Mouse (Mus musculus): ENCODE results near the gene Arl6ip5.
"Not testable (repeated sequence)": the region's sequence is repeated elsewhere in the genome, so short reads cannot be mapped to it uniquely, and the experiment has no call there.

Arl6ip5 gene

DNA sequence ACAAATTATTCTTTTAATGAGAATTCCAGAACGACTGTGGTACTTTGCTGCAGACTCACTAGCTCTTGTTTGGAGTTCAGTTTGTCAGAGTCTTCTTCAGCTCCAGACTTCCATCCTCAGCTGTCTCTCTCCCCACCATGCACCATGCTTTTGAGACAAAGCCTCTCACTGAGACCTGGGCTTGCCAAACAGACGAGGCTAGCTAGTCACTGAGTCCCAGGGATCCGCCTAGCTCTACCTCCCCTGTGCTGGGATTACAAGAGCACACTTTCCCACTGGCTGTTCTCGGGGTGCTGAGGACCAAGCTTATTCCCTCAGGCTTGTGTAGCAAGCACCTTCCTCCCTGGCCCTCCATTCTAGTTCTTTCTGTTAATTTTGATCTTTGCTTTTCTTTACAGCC lies 13.1 kb downstream of the Arl6ip5 start:
- no peak for DNase-seq (ENCODE audit: low spot score in 2 of 2)

DNA sequence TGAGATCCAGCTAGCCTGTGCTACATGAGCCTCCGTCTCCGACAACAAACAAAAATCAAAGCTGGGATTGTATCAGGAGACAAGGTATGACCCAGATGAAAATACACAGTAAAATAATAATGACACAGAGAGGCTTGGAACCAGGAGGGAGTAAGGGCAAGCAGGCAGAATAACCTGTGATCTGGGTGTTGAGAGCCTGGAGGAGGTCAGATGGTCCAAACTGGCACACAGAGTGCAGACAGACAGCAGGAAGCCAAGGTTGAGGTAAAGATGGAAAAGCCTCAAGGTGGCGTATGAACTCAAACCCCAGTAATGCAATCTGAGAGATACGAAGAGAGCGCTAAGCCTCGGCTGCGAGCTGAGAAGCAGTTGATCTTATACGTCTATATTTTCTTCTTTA lies 14.0 kb downstream of the Arl6ip5 start:
- DNase-seq (ENCODE audit: low spot score in 2 of 2): no peak

DNA sequence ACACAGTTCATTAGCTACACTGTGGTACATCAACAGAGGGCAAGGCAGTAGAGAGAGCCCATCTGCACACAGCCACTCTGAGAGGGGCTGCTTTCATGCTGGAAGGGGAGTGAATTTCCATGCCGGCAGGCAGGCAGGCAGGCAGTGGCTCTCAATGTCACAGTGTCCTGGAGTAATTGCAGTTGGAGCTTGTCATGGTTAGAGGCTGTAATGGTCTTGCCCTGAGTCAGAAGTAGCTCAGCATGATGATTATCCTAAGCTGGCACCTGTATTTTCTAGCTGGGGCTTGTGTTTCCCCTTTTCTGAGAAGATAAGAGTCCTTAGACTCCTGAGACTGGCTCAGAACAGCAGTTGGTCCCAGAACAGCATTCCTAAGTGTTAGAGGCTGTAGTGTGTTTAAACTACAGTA lies 15.6 kb downstream of the Arl6ip5 start:
- no peak for DNase-seq (ENCODE audit: low spot score in 2 of 2)

DNA sequence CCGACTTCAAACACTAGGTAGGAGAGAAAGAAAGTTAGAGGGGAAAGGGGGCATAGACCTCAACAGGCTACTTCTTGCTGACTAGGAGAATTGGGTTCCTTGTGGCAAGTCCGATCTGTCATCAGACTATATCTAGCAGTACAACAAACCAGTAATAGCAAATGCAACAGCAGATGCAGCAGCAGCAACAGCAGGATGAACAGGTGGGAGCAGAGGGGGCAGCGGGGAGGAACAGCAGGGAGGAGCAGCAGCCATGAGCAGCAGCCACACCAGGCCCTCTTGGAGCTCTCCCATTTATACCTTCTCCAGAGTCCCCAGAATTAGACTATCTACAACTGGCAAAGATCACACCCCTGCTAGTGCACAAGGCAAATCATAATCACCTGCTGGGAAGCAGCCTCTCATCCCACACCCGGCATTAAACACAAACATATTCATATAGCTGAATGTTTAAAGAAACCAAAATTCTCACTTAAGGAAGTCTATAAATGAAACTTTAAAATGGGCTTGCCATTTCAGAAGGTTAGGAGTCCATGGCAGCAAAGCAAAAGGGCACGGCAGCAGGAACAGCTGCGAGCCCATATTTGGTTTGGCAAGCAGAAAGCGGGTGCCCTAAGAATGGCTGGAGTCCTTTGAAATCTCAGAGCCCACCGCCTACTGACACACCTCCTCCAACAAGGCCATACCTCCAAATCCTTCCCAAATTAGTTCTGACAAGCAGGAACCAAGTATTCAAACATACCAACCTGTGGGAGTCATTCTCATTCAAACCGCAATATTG lies 16.8 kb downstream of the Arl6ip5 start:
- DNase-seq (ENCODE audit: low spot score in 2 of 2): no peak

DNA sequence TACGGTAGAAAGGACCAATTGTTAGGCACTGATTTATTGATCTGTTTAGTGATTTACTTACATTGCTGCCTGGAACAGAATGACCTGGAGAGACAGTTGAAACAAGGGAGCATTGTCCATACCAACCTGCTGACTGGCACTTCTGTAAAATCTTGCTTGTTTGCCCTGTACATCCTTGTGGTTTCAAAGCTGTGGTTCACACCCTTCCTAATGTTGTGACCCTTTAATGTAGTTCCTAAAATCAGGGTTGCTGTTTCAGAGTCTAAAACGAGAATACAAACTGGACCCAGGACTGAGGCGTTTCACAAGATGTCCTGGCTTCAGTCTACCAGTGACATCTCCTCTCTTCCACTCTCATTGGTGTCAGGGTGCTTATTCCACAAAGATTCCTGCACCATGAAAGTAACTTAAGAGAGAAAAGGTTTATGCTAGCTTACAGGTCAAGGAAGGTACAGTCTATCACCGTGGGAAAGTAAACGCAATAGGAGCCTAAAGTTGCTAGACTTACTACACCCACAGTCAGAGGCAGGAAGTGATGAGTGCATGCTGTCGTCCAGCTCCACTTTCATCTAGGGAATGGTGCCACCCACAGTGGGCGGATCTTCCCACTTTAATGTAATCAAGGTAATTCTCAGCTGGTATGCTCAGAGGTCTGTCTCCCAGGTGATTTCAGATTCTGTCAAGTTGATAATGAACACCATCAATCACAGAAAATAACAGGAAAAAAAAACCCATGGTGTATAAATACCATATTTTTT lies 24.6 kb downstream of the Arl6ip5 start:
- no peak for DNase-seq (ENCODE audit: low spot score in 2 of 2)

DNA sequence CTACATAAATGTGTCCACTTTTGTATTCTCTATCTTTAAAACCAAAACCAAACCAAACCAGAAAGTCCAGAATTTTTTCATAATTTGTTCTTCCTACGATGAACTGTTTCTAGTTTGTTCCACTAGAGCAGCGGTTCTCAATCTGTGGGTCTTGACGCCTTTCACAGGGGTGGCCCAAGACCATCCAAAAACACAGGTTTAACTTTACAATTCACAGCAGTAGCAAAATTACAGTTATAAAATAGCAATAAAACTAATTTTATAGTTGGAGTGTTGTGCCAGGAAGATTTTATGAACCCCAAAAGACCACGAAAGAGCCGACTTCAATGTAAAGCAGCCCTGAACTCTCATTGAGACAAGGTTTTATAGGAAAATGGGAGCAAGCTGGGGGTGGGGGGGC lies 25.6 kb downstream of the Arl6ip5 start:
- DNase-seq (ENCODE audit: low spot score in 2 of 2): no peak

DNA sequence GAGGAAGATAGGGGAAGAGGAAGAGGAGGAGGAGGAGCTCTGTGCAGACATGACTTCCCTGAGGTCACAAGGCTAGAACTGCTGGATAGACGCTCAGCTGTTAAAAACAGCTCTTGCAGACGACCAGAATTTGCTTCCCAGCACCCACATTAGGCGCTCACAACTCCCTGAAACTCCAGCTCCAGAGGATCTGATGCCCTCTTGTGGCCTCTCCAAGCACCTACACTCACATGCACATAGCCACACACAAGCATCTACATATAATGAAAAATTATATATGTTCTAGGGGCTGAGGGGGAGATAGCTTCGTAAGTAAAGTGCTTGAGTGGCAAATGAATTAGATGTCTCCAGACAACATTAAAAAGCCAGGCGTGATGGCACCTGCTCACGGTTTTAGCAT lies 28.9 kb downstream of the Arl6ip5 start:
- no peak for DNase-seq (ENCODE audit: low spot score in 2 of 2)

DNA sequence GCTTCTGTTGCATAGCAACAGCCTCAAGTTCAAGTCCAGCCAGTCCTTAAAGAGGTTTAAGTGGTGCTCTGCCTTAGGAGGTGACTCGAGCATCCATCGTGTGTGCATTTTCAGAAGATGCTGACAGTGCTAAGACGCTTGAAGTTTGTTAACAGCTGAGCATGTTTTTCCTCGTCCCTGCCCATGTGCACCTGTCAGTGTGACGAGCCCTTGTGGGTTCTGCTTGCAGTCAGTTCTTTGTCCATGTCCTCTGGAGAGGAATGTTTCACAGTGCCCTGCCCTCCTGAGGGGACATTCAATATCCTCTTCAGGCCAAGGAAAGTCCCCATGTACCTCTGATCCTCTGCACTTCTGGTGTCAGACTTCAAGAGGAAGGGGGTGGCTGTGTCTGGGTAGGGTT lies 29.6 kb downstream of the Arl6ip5 start:
- DNase-seq (ENCODE audit: low spot score in 2 of 2): no peak

DNA sequence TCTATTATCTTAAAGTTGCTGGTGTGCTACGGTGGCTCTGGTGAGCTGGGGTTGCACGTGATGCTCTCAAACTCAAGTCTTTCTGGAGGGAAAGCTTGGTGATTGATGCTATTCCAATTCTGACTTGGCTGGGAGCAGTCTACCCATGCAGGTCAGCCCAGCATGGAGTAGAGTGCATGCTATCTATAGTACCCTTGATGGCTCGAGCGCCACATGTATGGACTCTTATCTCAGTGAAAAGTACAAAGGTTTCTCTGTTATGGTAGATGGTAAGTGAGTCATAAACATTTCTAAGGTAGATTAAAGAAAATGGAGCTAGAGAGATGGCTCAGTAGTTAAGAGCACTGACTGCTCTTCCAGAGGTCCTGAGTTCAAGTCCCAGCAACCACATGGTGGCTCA lies 32.0 kb downstream of the Arl6ip5 start:
- no peak for DNase-seq (ENCODE audit: low spot score in 2 of 2)

DNA sequence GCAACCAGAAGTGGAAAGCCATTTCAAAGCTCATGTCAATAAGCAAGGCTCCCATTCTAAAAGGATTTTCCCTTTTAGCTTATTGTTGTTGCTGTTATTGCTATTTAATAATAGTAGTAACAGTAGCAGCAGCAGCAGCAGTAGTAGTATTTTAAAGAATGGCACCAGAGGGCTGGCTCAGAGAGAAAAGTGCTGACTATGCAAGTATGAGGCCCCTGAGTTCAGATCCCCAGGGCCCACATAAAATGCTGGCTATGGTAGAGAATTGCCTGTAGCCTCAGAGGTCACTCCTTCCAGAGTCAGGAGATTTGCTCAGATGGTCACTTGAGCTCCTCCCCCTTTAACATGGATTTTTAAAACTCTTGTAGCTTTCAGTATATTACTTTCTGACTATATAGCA lies 34.7 kb downstream of the Arl6ip5 start:
- DNase-seq (ENCODE audit: low spot score in 2 of 2): no peak

DNA sequence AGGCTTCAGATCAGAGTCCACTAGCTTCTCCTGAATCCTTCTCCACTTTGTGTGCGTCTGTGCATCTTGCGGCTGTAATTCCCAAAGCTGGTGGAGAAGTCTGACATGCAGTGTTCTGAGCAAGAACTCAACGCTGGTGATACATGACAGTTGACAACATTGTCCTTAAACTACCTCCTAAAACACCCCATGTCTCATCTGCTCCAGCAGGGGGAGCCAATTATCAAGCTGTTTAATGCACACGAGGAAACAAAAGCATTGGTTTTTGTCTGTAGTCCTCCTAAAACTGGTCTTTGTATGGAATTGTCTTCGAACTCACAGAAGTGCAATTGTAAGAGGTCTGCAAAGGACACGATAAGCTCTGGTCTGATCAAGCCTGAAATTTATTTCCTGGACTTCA lies 40.5 kb downstream of the Arl6ip5 start:
- peak; percentile 26 to 65 for DNase-seq (ENCODE audit: low spot score in 2 of 2)

DNA sequence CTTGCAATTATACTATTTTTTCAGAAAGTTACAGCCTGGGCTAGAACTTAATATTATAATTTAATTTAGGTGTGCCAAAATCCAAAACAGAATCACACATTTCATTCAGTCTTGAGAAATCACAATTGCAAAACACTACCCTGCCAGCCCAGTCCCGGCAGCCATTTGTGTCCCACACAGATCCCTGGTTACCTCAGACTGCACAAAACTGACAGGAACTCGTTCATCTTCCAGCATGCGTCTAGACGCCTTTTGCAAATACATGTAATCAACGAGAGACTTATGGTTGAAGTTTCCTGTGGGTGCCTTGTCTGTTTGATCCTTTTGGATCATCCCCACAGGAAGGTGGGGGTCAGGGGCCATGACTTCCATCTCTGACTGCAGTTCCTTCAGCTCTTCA lies 41.6 kb downstream of the Arl6ip5 start:
- DNase-seq (ENCODE audit: low spot score in 2 of 2): no peak

DNA sequence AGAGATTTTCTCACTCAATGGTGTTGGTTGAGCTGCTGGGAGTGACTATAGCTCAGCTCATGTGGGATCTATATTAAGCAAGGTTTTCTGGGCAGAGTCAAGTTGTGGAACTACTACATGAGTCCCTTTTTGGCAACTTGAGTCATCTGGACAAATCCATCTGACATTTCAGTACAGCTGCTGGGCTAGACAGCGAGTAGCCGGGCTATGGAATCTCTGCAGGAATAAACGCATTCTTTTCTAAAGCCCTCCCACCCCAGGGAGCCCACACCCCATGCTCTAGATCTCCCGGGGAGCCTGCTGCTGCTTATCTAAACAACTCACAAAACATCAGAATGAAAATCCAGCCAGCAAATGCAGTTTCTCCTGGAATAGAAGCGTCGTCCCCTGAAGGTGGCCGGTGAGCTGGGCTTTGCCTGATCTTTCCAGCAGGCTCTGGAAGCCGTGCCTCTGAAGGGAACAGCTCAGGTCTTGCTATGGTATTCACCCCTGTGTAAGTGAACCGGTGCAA lies 42.3 kb downstream of the Arl6ip5 start, which contains the start of gene Lmod3:
Gene Lmod3, minus strand, starts transcription at position 49 of the 511 bp plus-strand sequence.
- peak; percentile 23 to 27 for DNase-seq (ENCODE audit: low spot score in 2 of 2)

DNA sequence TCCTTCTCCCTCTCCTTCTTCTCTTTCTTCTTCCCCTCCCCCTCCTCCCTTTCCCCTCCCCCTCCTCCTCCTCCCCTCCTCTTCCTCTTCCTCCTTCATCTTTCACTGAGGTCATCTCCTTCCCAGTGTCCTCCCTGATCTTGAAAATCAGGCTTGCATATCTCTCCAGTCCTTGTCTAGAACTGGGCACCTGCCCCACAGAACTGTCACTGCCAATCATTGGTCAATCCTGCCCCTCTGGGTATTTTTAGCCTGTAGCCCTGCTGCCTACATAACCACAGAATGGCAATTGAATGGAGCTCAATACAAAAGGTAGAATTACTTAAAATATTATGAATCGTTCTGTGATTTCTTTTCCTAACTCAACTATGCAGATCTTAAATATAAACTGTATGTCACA lies 48.0 kb downstream of the Arl6ip5 start:
- no peak for DNase-seq (ENCODE audit: low spot score in 2 of 2)

DNA sequence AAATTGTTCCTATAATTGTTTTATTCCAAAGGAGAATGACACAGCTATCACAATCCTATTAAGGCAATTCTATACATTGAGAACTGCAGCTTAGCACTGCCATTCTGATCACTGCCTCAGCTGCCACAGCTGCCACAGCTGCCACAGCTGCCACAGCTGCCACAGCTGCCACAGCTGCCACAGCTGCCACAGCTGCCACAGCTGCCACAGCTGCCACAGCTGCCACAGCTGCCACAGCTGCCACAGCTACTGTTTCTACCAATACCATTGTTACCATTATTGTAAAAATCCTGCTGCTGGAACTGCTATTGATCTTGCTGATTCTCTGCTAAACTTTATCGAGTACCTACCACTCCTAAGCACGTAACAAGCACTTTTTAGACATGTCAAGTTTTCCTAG lies 49.4 kb downstream of the Arl6ip5 start:
- not testable (repeated sequence) for DNase-seq (ENCODE audit: low spot score in 2 of 2)

DNA sequence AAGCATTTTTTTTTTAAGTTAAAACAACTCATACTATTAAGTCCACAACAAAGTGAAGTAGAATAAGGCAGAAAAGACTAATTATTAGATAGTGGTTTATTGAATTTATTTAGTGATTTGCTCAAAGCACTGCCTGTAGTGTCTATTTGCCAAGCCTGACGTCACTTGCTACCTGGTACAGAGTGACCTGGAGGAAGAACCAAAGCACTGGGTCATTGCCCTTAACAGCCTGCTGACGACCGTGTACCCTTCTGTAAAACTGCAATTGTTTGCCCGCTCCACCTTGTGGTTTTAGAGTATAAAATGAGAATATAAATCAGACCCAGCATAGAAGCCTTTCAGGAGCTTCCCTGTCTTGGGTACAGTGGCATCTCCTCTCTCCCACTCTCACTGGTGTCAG lies 51.7 kb downstream of the Arl6ip5 start:
- no peak for DNase-seq (ENCODE audit: low spot score in 2 of 2)

DNA sequence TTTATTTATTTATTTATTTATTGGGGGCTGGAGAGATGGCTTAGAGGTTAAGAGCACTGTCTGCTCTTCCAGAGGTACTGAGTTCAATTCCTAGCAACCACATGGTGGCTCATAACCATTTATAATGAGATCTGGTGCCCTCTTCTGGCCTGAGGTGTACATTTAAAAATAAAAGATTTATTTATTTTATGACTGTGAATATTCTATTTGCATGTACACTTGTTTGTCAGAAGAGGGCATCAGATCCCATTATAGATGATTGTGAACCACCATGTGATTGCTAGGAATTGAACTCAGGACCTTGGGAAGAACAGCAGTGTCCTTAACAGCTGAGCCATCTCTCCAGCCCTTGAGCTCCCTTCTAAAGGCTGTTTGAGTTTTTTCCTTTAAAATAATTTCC lies 53.3 kb downstream of the Arl6ip5 start:
- not testable (repeated sequence) for DNase-seq (ENCODE audit: low spot score in 2 of 2)

DNA sequence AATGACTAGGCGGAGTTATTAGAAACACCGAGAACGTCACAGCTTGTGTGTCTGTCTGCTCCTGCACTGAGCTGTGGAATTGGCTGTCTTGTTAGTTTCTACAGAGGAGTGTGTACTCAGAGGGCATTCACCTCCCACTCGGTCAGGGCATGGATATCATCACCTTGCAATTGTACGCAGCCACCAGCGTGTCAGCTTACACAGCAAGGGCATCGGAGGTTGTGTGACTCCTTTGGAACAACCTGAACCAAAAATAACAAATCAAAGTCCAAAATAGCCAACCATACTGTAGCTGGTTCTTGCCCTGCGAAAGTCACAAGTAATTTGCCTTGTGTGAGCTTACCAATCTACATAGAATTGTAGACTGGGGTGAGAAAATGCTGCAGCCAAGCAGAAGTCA lies 54.8 kb downstream of the Arl6ip5 start:
- DNase-seq (ENCODE audit: low spot score in 2 of 2): no peak

DNA sequence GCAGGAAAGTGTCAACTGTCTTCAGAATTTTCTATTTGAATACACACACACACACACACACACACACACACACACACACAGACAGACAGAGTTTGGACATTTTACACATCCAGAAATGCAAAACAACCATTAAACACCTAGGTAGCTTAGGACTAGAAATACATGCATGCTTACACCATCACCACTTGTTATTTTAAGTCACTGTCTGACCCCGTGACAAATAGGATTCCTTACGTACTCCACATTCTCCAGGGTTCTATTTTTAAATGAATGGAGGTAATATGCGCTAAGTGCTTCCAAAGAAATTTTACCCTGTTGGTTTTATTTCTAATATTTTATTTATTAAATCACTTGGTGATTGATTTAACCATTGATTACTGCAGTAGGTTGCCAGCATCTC lies 55.2 kb downstream of the Arl6ip5 start:
- no peak for DNase-seq (ENCODE audit: low spot score in 2 of 2)

DNA sequence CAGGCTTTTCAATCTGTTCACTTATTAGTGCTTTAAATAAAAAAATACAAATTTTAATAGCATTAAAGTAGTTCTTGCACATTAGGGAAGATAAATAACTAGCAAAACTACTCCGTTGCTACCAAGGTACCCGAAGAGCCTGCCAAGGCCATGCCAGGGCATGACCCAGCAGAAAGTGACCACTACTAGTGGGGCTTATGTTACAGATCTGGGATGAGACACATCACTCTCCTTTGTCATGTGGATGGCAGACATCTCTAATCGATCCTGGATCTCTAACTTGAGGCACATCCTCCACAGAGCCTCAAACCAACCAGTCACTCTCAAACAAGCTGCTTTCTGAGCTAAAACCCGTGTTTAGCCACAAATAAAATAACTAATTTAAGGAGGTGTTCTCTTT lies 56.2 kb downstream of the Arl6ip5 start:
- DNase-seq (ENCODE audit: low spot score in 2 of 2): no peak

DNA sequence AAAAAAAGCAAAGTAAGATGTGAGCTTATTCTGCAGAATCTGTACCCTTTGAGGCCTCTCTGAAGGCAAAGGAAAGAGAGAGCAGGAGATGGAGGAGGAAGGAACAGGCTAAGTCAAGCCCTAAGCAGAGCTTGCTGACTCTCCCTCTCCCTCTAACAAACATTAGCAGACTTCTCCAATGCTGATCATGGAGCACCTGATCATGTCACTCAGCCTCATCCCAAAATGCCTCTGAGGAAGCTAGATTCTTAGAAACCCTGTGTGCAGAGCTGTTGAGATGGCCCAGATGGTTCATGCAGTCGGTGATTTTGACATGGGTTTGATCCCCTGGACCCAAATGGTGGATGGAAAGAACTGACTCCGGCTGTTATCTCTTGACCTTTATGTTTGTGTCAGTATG lies 56.6 kb downstream of the Arl6ip5 start:
- DNase-seq (ENCODE audit: low spot score in 2 of 2): no peak

DNA sequence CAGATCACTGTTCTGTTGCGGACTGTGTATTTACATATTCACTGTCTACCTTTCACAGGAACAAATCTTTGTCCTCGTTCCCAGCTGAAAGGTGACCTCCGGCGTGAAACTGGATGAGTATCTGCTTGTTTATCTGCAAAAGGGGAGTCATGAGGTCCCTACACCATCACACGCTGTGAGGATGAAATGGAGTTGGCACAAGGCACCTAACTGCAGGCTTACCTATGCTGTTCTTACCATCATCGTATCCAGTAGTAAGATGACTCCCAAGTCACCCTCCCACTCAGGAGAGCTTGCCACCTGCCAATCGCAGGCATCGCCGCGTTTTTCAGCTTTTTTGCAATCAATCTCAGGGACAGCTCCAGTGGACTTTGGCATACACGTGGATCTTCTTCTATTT lies 59.1 kb downstream of the Arl6ip5 start:
- DNase-seq (ENCODE audit: low spot score in 2 of 2): no peak

DNA sequence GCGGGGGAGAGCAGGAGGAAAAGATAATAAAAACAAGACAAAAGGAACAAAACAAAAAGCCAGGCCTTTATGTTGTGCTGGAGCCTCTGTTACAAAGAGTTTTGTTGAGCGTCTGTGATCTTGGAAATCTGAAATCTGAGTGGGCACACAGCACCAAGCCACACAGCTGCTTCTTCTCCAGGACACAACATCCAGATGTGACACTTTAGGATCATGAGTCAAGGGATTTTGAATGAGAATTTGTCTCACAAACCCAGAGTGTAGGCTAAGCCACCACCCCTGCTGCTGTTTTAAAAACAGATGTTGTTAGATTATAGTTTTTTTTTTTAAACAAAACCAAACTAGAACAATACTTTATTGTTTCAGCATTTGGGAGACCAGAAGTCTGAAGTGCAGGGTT lies 61.9 kb downstream of the Arl6ip5 start:
- no peak for DNase-seq (ENCODE audit: low spot score in 2 of 2)
